Mouse (Mus musculus) heart, postnatal 10 days (tissue): ENCODE measurements around the gene Scgb1b30. TPM values are rescaled to one million over a fixed set of nuclear protein-coding genes. Genes with fewer than 3 reads are reported as not detected.

ENCODE experiments used
- total RNA-seq, 2 experiments: library from RNA; stranded (reverse); gene quantifications; 2 replicates each; pipeline ENCODE4 v1.2.3; 2021

The Scgb1b30 gene
- total RNA-seq, 2 experiments from 2014 or later: not detected

Other genes with a start within 250 kb of the Scgb1b30 start
- gene Scgb2b26, start 150.4 kb upstream of the Scgb1b30 start, total RNA-seq: not detected
- not detected for gene Scgb2b27, start 81.5 kb upstream of the Scgb1b30 start, total RNA-seq
- not detected for gene Scgb1b27, start 73.9 kb upstream of the Scgb1b30 start, total RNA-seq
- gene Wtip, start 37.8 kb downstream of the Scgb1b30 start, total RNA-seq: 10 to 100 TPM; 22.5 to 26.0 TPM
- 10 to 100 TPM; 51.0 to 53.5 TPM for gene Uba2, start 74.2 kb downstream of the Scgb1b30 start, total RNA-seq
- gene Pdcd2l, start 101.2 kb downstream of the Scgb1b30 start, total RNA-seq: 10 to 100 TPM; 18.9 to 19.4 TPM
- 100 to 1,000 TPM; 556 to 561 TPM for gene Gpi1, start 134.9 kb downstream of the Scgb1b30 start, total RNA-seq
- not detected for gene Gm6096, start 155.6 kb downstream of the Scgb1b30 start, total RNA-seq
- gene 4931406P16Rik, start 218.1 kb downstream of the Scgb1b30 start, total RNA-seq: 100 to 1,000 TPM in 1 of 2 experiments, 10 to 100 TPM in 1; 95.5 to 102 TPM